Mouse (Mus musculus): ENCODE data around the gene Clptm1. TPM values are rescaled to one million over a fixed set of nuclear protein-coding genes. Genes with fewer than 3 reads are reported as not detected.
A peak's percentile ranks its signal among the peaks of the same experiment; 100 is the strongest.

The Clptm1 gene
- polyA plus RNA-seq, 1 experiment from 2014 or later, result 84.6 TPM

- Histone ChIP-seq H3K4me1 (replicated peaks; ENCODE audit: control insufficient read depth, insufficient read depth, low read length) (peaks cover 12% of the 10 kb centered on the region), H3K4me3 (ENCODE audit: low read depth, low read length) (0 out of 2 replicates have a peak overlapping the region, but pooled peaks have one; percentile 59), H3K36me3 (ENCODE audit: control insufficient read depth, insufficient read depth, low read length) (peaks cover 48% of the 10 kb centered on the region), H3K9ac (ENCODE audit: low read length) (peak overlapping the region; percentile 73), H3K9me3 (ENCODE audit: control insufficient read depth, low read length) (no peaks in the 10 kb centered on the region), H3K27me3 (replicated peaks; ENCODE audit: control insufficient read depth, insufficient read depth, low read length) (no peaks in the 10 kb centered on the region), H3K4me2 (ENCODE audit: low read length) (peak overlapping the region; percentile 86), H3K27ac (ENCODE audit: low read depth) (no peak overlapping the region)
- DNase-seq (ENCODE audit: low spot score), result no peak
- 82% methylated on average over 12 of the region's 12 CpGs for WGBS
- ATAC-seq (replicated peaks; ENCODE audit: low FRiP score, low TSS enrichment, low read depth), result no peak
These were observed 61.8 kb downstream of the Clptm1 start for GRCm38 (mm10) chr7:19603055-19603454.

DNA sequence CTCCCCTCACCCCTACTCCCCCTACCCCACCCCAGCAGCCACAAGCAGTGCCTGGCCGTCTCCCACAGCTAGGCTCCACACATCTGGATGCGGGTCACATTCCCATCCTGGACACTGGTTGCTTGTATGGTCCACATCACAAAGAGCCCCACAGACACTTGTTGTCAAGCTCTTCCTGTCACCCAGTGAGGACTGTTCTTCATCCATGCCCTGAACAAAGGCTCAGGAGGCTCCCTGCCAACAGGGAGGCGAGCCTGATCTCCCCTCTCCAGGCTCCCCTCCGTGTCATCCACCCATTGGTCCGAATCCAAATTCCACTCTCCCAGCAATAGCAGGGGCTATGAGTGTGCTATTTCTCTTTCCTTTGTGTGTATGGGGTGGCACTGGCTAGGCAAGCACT is 64.3 kb downstream of the Clptm1 start:
- ATAC-seq (replicated peaks; ENCODE audit: low FRiP score, low TSS enrichment, low read depth) (no peak), DNase-seq (ENCODE audit: low spot score) (no peak)
- Histone ChIP-seq H3K27ac (ENCODE audit: low read depth) (no peak overlapping the region), H3K4me2 (ENCODE audit: low read length) (no peak overlapping the region), H3K9me3 (ENCODE audit: control insufficient read depth, low read length) (no peaks in the 10 kb centered on the region), H3K4me3 (ENCODE audit: low read depth, low read length) (no peak overlapping the region), H3K4me1 (replicated peaks; ENCODE audit: control insufficient read depth, insufficient read depth, low read length) (peaks cover 12% of the 10 kb centered on the region), H3K9ac (ENCODE audit: low read length) (no peak overlapping the region), H3K27me3 (replicated peaks; ENCODE audit: control insufficient read depth, insufficient read depth, low read length) (no peaks in the 10 kb centered on the region), H3K36me3 (ENCODE audit: control insufficient read depth, insufficient read depth, low read length) (peaks cover 61% of the 10 kb centered on the region)
- 73% methylated on average over 5 of the region's 5 CpGs for WGBS

DNA sequence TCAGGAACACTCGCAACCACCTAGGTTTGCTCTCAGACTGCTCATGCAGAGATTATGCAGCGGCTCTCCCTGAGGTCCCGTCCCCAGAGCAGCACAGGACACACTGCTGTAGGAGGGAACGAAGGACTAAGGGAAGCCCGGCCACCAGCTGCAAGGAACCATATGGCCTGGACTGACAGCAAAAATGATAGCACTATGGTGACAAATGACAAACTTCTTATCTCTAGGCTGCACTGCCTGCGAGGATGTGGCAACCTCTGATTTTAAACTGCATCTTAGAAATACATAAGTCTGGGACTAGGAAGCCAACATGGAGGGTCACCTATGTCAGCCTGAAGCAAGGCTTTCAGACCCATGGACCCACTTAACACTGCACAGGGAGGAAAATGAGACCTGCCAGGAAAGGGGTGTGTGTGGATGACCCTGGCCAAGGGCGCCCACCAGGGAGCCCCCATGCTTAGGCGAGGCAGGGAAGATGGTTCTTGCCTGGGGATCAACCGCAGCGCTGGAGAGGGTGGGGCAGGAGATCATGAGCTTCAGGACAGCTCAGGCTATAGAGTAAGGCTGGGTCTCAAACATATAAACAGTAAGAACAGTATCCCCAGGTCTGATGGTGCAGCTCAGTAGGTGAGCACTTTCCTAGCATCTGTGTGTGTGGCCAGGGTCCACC is 71.6 kb downstream of the Clptm1 start:
- H3K27ac ChIP-seq (ENCODE audit: low read depth), result no peak overlapping the region
- H3K4me2 ChIP-seq (ENCODE audit: low read length), result no peak overlapping the region
- H3K9ac ChIP-seq (ENCODE audit: low read length), result no peak overlapping the region
- no peak overlapping the region for H3K4me3 ChIP-seq (ENCODE audit: low read depth, low read length)
- H3K4me1 ChIP-seq (replicated peaks; ENCODE audit: control insufficient read depth, insufficient read depth, low read length), result no peaks in the 10 kb centered on the region
- no peak for DNase-seq (ENCODE audit: low spot score)
- peaks cover 86% of the 10 kb centered on the region for H3K36me3 ChIP-seq (ENCODE audit: control insufficient read depth, insufficient read depth, low read length)
- no peak for ATAC-seq (replicated peaks; ENCODE audit: low FRiP score, low TSS enrichment, low read depth)
- WGBS, result 88% methylated on average over 10 of the region's 10 CpGs
- H3K9me3 ChIP-seq (ENCODE audit: control insufficient read depth, low read length), result no peaks in the 10 kb centered on the region
- no peaks in the 10 kb centered on the region for H3K27me3 ChIP-seq (replicated peaks; ENCODE audit: control insufficient read depth, insufficient read depth, low read length)

DNA sequence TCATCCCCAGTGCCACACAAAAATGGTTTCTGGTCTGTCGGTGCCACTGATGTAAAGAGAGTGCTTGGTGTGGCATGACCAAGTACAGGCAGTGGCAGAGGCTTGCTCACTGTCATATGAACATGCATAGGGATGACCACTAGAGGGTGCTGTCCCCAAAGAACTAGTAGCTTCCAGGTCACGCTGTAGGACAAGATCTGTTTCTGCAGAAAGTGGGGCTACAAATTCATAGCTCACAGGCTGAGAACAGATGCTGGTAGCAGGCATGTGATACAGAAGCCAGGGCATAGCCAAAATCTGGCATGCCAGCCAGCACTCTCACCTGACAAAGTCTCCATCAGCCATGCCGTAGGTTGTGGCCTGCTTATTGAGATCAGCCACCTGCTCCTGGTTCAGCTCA is 74.9 kb downstream of the Clptm1 start:
- Histone ChIP-seq H3K27ac (ENCODE audit: low read depth) (no peak overlapping the region), H3K4me3 (ENCODE audit: low read depth, low read length) (no peak overlapping the region), H3K36me3 (ENCODE audit: control insufficient read depth, insufficient read depth, low read length) (peaks cover 98% of the 10 kb centered on the region), H3K9me3 (ENCODE audit: control insufficient read depth, low read length) (no peaks in the 10 kb centered on the region), H3K9ac (ENCODE audit: low read length) (no peak overlapping the region), H3K27me3 (replicated peaks; ENCODE audit: control insufficient read depth, insufficient read depth, low read length) (no peaks in the 10 kb centered on the region), H3K4me1 (replicated peaks; ENCODE audit: control insufficient read depth, insufficient read depth, low read length) (no peaks in the 10 kb centered on the region), H3K4me2 (ENCODE audit: low read length) (no peak overlapping the region)
- peak; percentile 67 for DNase-seq (ENCODE audit: low spot score)
- peak; percentile 29 for ATAC-seq (replicated peaks; ENCODE audit: low FRiP score, low TSS enrichment, low read depth)
- 54% methylated on average over 3 of the region's 3 CpGs for WGBS

GRCm38 (mm10) chr7:19589207-19589606 is 75.6 kb downstream of the Clptm1 start:
- WGBS, result 53% methylated on average over 3 of the region's 3 CpGs
- no peaks in the 10 kb centered on the region for H3K27me3 ChIP-seq (replicated peaks; ENCODE audit: control insufficient read depth, insufficient read depth, low read length)
- H3K4me1 ChIP-seq (replicated peaks; ENCODE audit: control insufficient read depth, insufficient read depth, low read length), result no peaks in the 10 kb centered on the region
- DNase-seq (ENCODE audit: low spot score) (peak; percentile 72), ATAC-seq (replicated peaks; ENCODE audit: low FRiP score, low TSS enrichment, low read depth) (no peak)
- peaks cover 99% of the 10 kb centered on the region for H3K36me3 ChIP-seq (ENCODE audit: control insufficient read depth, insufficient read depth, low read length)
- no peaks in the 10 kb centered on the region for H3K9me3 ChIP-seq (ENCODE audit: control insufficient read depth, low read length)
- no peak overlapping the region for H3K27ac ChIP-seq (ENCODE audit: low read depth)
- H3K4me2 ChIP-seq (ENCODE audit: low read length), result no peak overlapping the region
- no peak overlapping the region for H3K4me3 ChIP-seq (ENCODE audit: low read depth, low read length)
- no peak overlapping the region for H3K9ac ChIP-seq (ENCODE audit: low read length)

DNA sequence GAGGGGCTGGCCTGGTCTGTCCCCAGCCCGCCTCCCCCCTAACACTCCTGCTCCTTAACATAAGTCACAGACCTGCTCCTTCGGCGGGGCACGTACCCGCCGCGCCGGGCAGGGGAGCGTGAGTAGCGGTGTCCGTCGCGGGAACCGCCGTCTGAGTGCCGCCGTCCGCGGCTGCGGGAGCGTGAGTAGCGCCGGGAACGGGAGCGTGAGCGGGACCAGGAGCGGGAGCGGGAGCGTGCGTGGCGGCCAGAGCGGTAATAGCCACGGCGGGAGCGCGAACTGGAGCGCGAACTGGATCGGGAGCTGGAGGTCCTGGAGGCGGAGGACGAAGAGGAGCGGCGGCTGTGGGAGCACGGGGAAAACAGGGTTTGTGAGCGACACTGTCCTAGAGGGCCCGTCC is 78.6 kb downstream of the Clptm1 start:
- Histone ChIP-seq H3K36me3 (ENCODE audit: control insufficient read depth, insufficient read depth, low read length) (peaks cover 95% of the 10 kb centered on the region), H3K4me3 (ENCODE audit: low read depth, low read length) (no peak overlapping the region), H3K9me3 (ENCODE audit: control insufficient read depth, low read length) (no peaks in the 10 kb centered on the region), H3K4me2 (ENCODE audit: low read length) (no peak overlapping the region), H3K9ac (ENCODE audit: low read length) (no peak overlapping the region), H3K4me1 (replicated peaks; ENCODE audit: control insufficient read depth, insufficient read depth, low read length) (no peaks in the 10 kb centered on the region), H3K27ac (ENCODE audit: low read depth) (no peak overlapping the region), H3K27me3 (replicated peaks; ENCODE audit: control insufficient read depth, insufficient read depth, low read length) (no peaks in the 10 kb centered on the region)
- ATAC-seq (replicated peaks; ENCODE audit: low FRiP score, low TSS enrichment, low read depth), result no peak
- 79% methylated on average over 46 of the region's 46 CpGs for WGBS
- DNase-seq (ENCODE audit: low spot score), result no peak

Other genes with a start within 250 kb of the Clptm1 start
- gene Mark4, start 206.2 kb downstream of the Clptm1 start, polyA plus RNA-seq (2014; fragmentation: Nextera tagmentation; extraction: Ambion mirVana), result 7.5 and 8.5 TPM in 2 replicates
- gene Exoc3l2, start 201.7 kb downstream of the Clptm1 start, polyA plus RNA-seq (2014; fragmentation: Nextera tagmentation; extraction: Ambion mirVana), result 0.76 and 0.90 TPM in 2 replicates
- 0.93 and 1.2 TPM in 2 replicates for gene Bloc1s3, start 156.7 kb downstream of the Clptm1 start, polyA plus RNA-seq (2014; fragmentation: Nextera tagmentation; extraction: Ambion mirVana)
- gene Trappc6a, start 156.6 kb downstream of the Clptm1 start, polyA plus RNA-seq (2014; fragmentation: Nextera tagmentation; extraction: Ambion mirVana), result 113 TPM in 2 replicates
- gene Nkpd1, start 147.2 kb downstream of the Clptm1 start, polyA plus RNA-seq (2014; fragmentation: Nextera tagmentation; extraction: Ambion mirVana), result 0.09 and 0.27 TPM in 2 replicates
- 4.4 and 6.0 TPM in 2 replicates for gene Ppp1r37, start 102.0 kb downstream of the Clptm1 start, polyA plus RNA-seq (2014; fragmentation: Nextera tagmentation; extraction: Ambion mirVana)
- 1.1 and 1.4 TPM in 2 replicates for gene Zfp296, start 87.7 kb downstream of the Clptm1 start, polyA plus RNA-seq (2014; fragmentation: Nextera tagmentation; extraction: Ambion mirVana)
- gene Gemin7, start 87.4 kb downstream of the Clptm1 start, polyA plus RNA-seq (2014; fragmentation: Nextera tagmentation; extraction: Ambion mirVana), result 176 and 180 TPM in 2 replicates
- 41.4 and 46.4 TPM in 2 replicates for gene Clasrp, start 60.5 kb downstream of the Clptm1 start, polyA plus RNA-seq (2014; fragmentation: Nextera tagmentation; extraction: Ambion mirVana)
- gene Relb, start 35.6 kb downstream of the Clptm1 start, polyA plus RNA-seq (2014; fragmentation: Nextera tagmentation; extraction: Ambion mirVana), result 9.4 and 9.5 TPM in 2 replicates
- 11.5 and 13.7 TPM in 2 replicates for gene Apoc2, start 12.9 kb upstream of the Clptm1 start, polyA plus RNA-seq (2014; fragmentation: Nextera tagmentation; extraction: Ambion mirVana)
- not detected in 2 replicates for gene Gm44805, start 16.4 kb upstream of the Clptm1 start, polyA plus RNA-seq (2014; fragmentation: Nextera tagmentation; extraction: Ambion mirVana)
- 0.17 TPM in 1 of 2 replicates, not detected in the other for gene Apoc4, start 16.4 kb upstream of the Clptm1 start, polyA plus RNA-seq (2014; fragmentation: Nextera tagmentation; extraction: Ambion mirVana)
- 8.3 and 9.1 TPM in 2 replicates for gene Apoc1, start 27.6 kb upstream of the Clptm1 start, polyA plus RNA-seq (2014; fragmentation: Nextera tagmentation; extraction: Ambion mirVana)
- 227 and 233 TPM in 2 replicates for gene Apoe, start 34.2 kb upstream of the Clptm1 start, polyA plus RNA-seq (2014; fragmentation: Nextera tagmentation; extraction: Ambion mirVana)
- 143 and 174 TPM in 2 replicates for gene Tomm40, start 50.4 kb upstream of the Clptm1 start, polyA plus RNA-seq (2014; fragmentation: Nextera tagmentation; extraction: Ambion mirVana)
- gene Nectin2, start 85.5 kb upstream of the Clptm1 start, polyA plus RNA-seq (2014; fragmentation: Nextera tagmentation; extraction: Ambion mirVana), result 136 TPM in 2 replicates
- gene Bcam, start 106.0 kb upstream of the Clptm1 start, polyA plus RNA-seq (2014; fragmentation: Nextera tagmentation; extraction: Ambion mirVana), result 89.6 and 93.4 TPM in 2 replicates
- 13.5 and 14.0 TPM in 2 replicates for gene Cblc, start 131.8 kb upstream of the Clptm1 start, polyA plus RNA-seq (2014; fragmentation: Nextera tagmentation; extraction: Ambion mirVana)
- 9.5 and 13.5 TPM in 2 replicates for gene Bcl3, start 157.7 kb upstream of the Clptm1 start, polyA plus RNA-seq (2014; fragmentation: Nextera tagmentation; extraction: Ambion mirVana)
- gene Gm19345, start 187.0 kb upstream of the Clptm1 start, polyA plus RNA-seq (2014; fragmentation: Nextera tagmentation; extraction: Ambion mirVana), result 0.31 and 0.42 TPM in 2 replicates
- gene Ceacam16, start 196.3 kb upstream of the Clptm1 start, polyA plus RNA-seq (2014; fragmentation: Nextera tagmentation; extraction: Ambion mirVana), result not detected in 2 replicates
- gene Ceacam19, start 222.9 kb upstream of the Clptm1 start, polyA plus RNA-seq (2014; fragmentation: Nextera tagmentation; extraction: Ambion mirVana), result not detected in 2 replicates